Mouse (Mus musculus) hindbrain, embryonic 16.5 days (tissue): ENCODE results near the gene Adprhl1. TPM values are rescaled to one million over a fixed set of nuclear protein-coding genes. Genes with fewer than 3 reads are reported as not detected.

ENCODE experiments used
- ATAC-seq: fragments of 200-750 bp; cut with Nextera tagmentation; 2 replicates; pipeline ENCODE4 v1.8.0; 2017; ENCODE audit warnings: moderate TSS enrichment, moderate library complexity
- H3K27ac ChIP-seq: fragments of 300-500 bp; sonication (generic); 2 replicates; pipeline ENCODE4 v1.5.1; 2014; ENCODE audit warnings: low read depth, mild to moderate bottlenecking, control low read depth, low read length, moderate library complexity
- H3K27me3 ChIP-seq: fragments of 300-500 bp; sonication (generic); replicated peaks from 2 replicates; pipeline ENCODE4 v1.6.1; 2014; ENCODE audit warnings: low read length; ENCODE audit not compliant: control insufficient read depth, insufficient read depth
- H3K36me3 ChIP-seq: fragments of 300-500 bp; sonication (generic); 2 replicates; pipeline ENCODE4 v1.6.1; 2014; ENCODE audit warnings: mild to moderate bottlenecking, low read length, moderate library complexity, mixed read lengths; ENCODE audit not compliant: control insufficient read depth, insufficient read depth
- H3K4me1 ChIP-seq: fragments of 300-500 bp; sonication (generic); 2 replicates; pipeline ENCODE4 v1.6.1; 2014; ENCODE audit warnings: low read depth, low read length; ENCODE audit not compliant: control insufficient read depth, insufficient read depth
- H3K4me2 ChIP-seq: fragments of 300-500 bp; sonication (generic); 2 replicates; pipeline ENCODE4 v1.6.1; 2014; ENCODE audit warnings: mild to moderate bottlenecking, low read length, control low read depth, moderate library complexity
- H3K4me3 ChIP-seq: fragments of 300-500 bp; sonication (generic); 2 replicates; pipeline ENCODE4 v1.5.1; 2014; ENCODE audit warnings: mild to moderate bottlenecking, low read length, control low read depth, moderate library complexity
- H3K9ac ChIP-seq: fragments of 300-500 bp; sonication (generic); 2 replicates; pipeline ENCODE4 v1.6.1; 2014; ENCODE audit warnings: low read depth, mild to moderate bottlenecking, control low read depth, low read length, moderate library complexity
- H3K9me3 ChIP-seq: fragments of 300-500 bp; sonication (generic); 2 replicates; pipeline ENCODE4 v1.6.1; 2014; ENCODE audit warnings: mild to moderate bottlenecking, low read length, moderate library complexity; ENCODE audit not compliant: control insufficient read depth
- WGBS: fragments of 180-500 bp; shearing (Covaris S2); extraction: QIAGEN DNeasy Blood & Tissue Kit; methylation state at CpG from one replicate; pipeline ENCODE4 v1.1.7; 2014; 5-methylcytosine and 5-hydroxymethylcytosine counted together
- polyA plus RNA-seq: library from polyadenylated mRNA; unstranded; fragments of >200 nt; fragmentation: Nextera tagmentation; extraction: Ambion mirVana; gene quantifications from 2 replicates; pipeline ENCODE4 v1.2.1, GENCODE M21; 2015

The Adprhl1 gene
- polyA plus RNA-seq, 1 experiment from 2014 or later = 0.60 TPM

DNA sequence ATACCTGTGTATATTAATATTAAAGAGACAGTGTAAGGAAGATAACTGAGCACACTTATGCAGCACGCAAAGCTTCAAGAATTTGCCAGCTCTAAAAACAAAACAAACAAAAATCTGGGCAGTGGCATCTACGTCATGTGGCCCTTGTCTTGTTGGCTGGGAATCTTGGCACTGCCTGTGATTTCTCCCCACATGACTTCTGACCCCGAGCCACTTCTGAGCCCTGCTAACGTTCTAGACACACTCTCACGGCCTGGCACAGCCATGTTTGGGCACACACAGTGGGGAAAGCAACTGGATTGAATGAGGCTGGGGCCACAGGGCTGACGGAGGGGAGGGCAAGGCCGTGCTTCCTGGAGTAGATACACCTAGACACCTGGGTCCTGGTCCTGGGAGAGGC, 13.3 kb downstream of the Adprhl1 start:
- H3K4me3 ChIP-seq = no peak overlapping the region

GRCm38 (mm10) chr8:13240055-13240454, 13.9 kb downstream of the Adprhl1 start:
- WGBS = 92% methylated on average over 9 of the region's 9 CpGs

More for the DNA sequence above, 13.3 kb downstream of the Adprhl1 start:
- Histone ChIP-seq H3K27ac (no peak overlapping the region), H3K36me3 (no peaks in the 10 kb centered on the region), H3K9me3 (no peaks in the 10 kb centered on the region), H3K4me1 (no peaks in the 10 kb centered on the region), H3K9ac (no peak overlapping the region), H3K27me3 (no peaks in the 10 kb centered on the region), H3K4me2 (no peak overlapping the region)
- ATAC-seq = no peak
- 76% methylated on average over 7 of the region's 7 CpGs for WGBS

GRCm38 (mm10) chr8:13234803-13235202, 19.2 kb downstream of the Adprhl1 start:
- ATAC-seq = no peak
- Histone ChIP-seq H3K4me2 (no peak overlapping the region), H3K9me3 (no peaks in the 10 kb centered on the region), H3K9ac (no peak overlapping the region), H3K4me1 (no peaks in the 10 kb centered on the region), H3K36me3 (no peaks in the 10 kb centered on the region), H3K4me3 (no peak overlapping the region), H3K27ac (no peak overlapping the region), H3K27me3 (no peaks in the 10 kb centered on the region)
- 88% methylated on average over 13 of the region's 13 CpGs for WGBS

More at GRCm38 (mm10) chr8:13240055-13240454, 13.9 kb downstream of the Adprhl1 start:
- no peaks in the 10 kb centered on the region for H3K9me3 ChIP-seq
- no peaks in the 10 kb centered on the region for H3K4me1 ChIP-seq
- H3K9ac ChIP-seq = no peak overlapping the region
- no peak overlapping the region for H3K4me3 ChIP-seq
- no peaks in the 10 kb centered on the region for H3K27me3 ChIP-seq
- H3K36me3 ChIP-seq = no peaks in the 10 kb centered on the region
- no peak for ATAC-seq
- no peak overlapping the region for H3K4me2 ChIP-seq
- no peak overlapping the region for H3K27ac ChIP-seq

- 82% methylated on average over 4 of the region's 4 CpGs for WGBS
Measured at GRCm38 (mm10) chr8:13230471-13230870, 23.5 kb downstream of the Adprhl1 start.

DNA sequence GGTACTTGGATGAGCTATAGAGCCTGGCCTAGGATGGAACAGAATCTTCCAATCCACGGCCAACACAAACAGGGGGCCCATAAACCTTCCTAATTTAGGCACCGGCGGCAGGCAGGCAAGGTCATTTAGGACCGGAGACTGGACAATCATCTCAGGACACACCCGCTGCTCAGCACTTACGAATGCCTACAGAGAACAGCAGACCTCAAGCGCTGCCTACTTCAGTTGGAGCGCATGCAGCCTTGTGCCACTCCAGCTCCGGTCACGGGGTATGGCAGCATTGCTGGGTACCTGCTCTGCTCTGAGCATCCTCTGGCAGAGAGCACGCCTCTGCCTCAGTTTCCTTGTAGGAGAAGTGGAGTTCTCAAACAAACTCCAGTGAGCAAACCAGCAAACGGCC, 24.2 kb downstream of the Adprhl1 start:
- H3K27ac ChIP-seq = no peak overlapping the region
- no peak overlapping the region for H3K4me3 ChIP-seq
- H3K4me2 ChIP-seq = no peak overlapping the region
- WGBS = 89% methylated on average over 12 of the region's 12 CpGs
- no peaks in the 10 kb centered on the region for H3K9me3 ChIP-seq
- no peaks in the 10 kb centered on the region for H3K27me3 ChIP-seq
- ATAC-seq = no peak
- H3K4me1 ChIP-seq = no peaks in the 10 kb centered on the region
- no peaks in the 10 kb centered on the region for H3K36me3 ChIP-seq
- H3K9ac ChIP-seq = no peak overlapping the region

More at GRCm38 (mm10) chr8:13230471-13230870, 23.5 kb downstream of the Adprhl1 start:
- H3K27ac ChIP-seq = no peak overlapping the region
- no peaks in the 10 kb centered on the region for H3K27me3 ChIP-seq
- no peaks in the 10 kb centered on the region for H3K9me3 ChIP-seq
- H3K4me2 ChIP-seq = no peak overlapping the region
- H3K9ac ChIP-seq = no peak overlapping the region
- no peaks in the 10 kb centered on the region for H3K4me1 ChIP-seq
- H3K4me3 ChIP-seq = no peak overlapping the region
- no peak for ATAC-seq
- H3K36me3 ChIP-seq = no peaks in the 10 kb centered on the region

DNA sequence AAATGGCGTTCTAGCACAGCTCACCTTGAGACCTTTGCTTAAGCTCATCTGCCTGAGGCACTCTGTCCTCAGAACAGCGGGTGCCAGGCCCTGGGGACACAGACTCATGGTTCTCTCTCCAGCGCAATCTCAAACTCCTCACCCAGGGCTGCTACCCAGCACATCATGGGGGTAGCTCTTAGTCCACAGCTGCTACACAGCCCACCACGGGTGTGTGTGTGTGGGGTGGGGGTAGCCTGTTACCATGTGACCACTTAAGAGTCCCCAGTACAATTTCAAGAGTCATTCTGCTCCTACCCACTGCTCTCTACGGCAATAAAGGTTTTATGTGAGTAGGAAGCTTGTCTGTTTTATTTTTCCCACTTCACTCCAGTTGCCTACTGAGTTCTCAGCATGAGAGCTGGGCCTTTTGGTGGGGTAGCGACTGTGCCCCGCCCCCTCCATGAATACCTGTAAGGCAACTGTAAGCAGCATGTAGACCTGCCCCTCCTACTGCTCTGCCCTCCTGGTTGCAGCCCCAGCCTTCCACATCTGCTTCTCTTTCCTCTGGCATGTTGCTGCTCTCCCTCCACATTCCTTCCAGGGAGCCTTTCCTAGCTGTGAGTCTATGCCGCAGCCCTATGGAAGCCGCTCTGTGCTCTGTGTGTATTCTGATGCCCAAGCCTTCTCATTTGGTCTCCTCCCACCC, 24.9 kb downstream of the Adprhl1 start:
- 56% methylated on average over 9 of the region's 9 CpGs for WGBS
- Histone ChIP-seq H3K36me3 (no peaks in the 10 kb centered on the region), H3K4me2 (no peak overlapping the region), H3K4me3 (no peak overlapping the region), H3K27ac (no peak overlapping the region), H3K9me3 (no peaks in the 10 kb centered on the region), H3K4me1 (no peaks in the 10 kb centered on the region), H3K27me3 (no peaks in the 10 kb centered on the region), H3K9ac (no peak overlapping the region)
- ATAC-seq = no peak

DNA sequence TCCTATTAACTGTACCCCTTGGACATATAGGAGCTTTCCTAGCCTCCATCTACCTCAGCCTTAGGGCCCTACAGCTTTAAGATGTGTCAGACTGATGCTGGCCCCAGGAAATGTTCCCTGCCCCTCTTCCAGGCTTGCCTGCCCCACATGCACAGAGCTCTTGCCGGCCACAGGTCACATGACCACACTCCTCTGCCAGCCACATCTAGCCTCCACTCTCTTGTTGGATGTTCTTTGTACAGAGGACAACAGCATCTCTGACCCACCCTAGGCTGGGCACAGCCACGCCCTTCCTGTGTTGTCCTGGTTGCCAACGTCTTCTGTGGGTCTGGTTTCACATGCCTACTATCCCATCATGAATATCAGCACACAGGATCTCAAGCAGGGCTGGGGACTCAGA, 26.8 kb downstream of the Adprhl1 start:
- no peak overlapping the region for H3K27ac ChIP-seq
- no peak overlapping the region for H3K4me2 ChIP-seq
- no peaks in the 10 kb centered on the region for H3K9me3 ChIP-seq
- no peaks in the 10 kb centered on the region for H3K36me3 ChIP-seq
- 74% methylated on average over 3 of the region's 3 CpGs for WGBS
- H3K4me1 ChIP-seq = no peaks in the 10 kb centered on the region
- no peak overlapping the region for H3K4me3 ChIP-seq
- no peaks in the 10 kb centered on the region for H3K27me3 ChIP-seq
- H3K9ac ChIP-seq = no peak overlapping the region
- ATAC-seq = no peak

- H3K4me1 ChIP-seq = no peaks in the 10 kb centered on the region
- H3K27ac ChIP-seq = no peak overlapping the region
- no peaks in the 10 kb centered on the region for H3K9me3 ChIP-seq
- H3K9ac ChIP-seq = no peak overlapping the region
- H3K4me2 ChIP-seq = no peak overlapping the region
- no peaks in the 10 kb centered on the region for H3K36me3 ChIP-seq
- H3K27me3 ChIP-seq = no peaks in the 10 kb centered on the region
- 27% methylated on average over 6 of the region's 6 CpGs for WGBS
- no peak overlapping the region for H3K4me3 ChIP-seq
- peak; percentile 17; the same call in 1 of the 2 replicates for ATAC-seq
Measured at GRCm38 (mm10) chr8:13226288-13226687, 27.7 kb downstream of the Adprhl1 start.

DNA sequence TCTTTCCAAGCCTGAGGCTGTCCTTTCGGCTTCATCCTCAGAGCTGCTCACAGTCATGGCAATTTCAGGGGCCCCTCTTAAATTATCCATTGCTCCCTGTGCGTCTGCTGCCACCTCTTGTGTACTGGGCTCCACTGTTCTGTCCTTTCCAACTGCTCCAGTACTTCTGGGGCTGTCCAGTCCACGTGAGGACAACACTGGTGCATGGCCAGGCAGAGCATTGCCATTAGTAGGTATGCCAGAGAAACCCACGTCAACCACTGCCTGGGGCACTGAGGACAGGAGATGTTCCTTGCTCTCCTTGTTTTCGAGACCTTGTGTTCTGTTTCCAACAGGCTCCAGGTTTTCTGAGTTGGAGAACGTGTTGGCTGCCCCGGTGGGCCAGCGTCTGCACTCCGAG, 29.5 kb downstream of the Adprhl1 start:
- Histone ChIP-seq H3K4me3 (no peak overlapping the region), H3K4me1 (no peaks in the 10 kb centered on the region), H3K4me2 (no peak overlapping the region), H3K36me3 (no peaks in the 10 kb centered on the region), H3K9me3 (no peaks in the 10 kb centered on the region), H3K9ac (no peak overlapping the region), H3K27me3 (no peaks in the 10 kb centered on the region), H3K27ac (no peak overlapping the region)
- WGBS = 85% methylated on average over 9 of the region's 9 CpGs
- ATAC-seq = no peak
